Mouse (Mus musculus) embryonic fibroblast, embryonic 13.5 days (primary cell): ENCODE results near the gene Selenoo.

Experiments used
- CTCF ChIP-seq: IDR thresholded peaks from 2 replicates; pipeline ENCODE4 v1.5.1; 2011; ENCODE audit warnings: mild to moderate bottlenecking, control low read depth, low read length, moderate library complexity, borderline replicate concordance; ENCODE audit not compliant: insufficient read depth
- POLR2A ChIP-seq: IDR thresholded peaks from 2 replicates; pipeline ENCODE4 v1.6.1; 2011; ENCODE audit warnings: low read depth, mild to moderate bottlenecking, control low read depth, low read length, moderate library complexity

DNA sequence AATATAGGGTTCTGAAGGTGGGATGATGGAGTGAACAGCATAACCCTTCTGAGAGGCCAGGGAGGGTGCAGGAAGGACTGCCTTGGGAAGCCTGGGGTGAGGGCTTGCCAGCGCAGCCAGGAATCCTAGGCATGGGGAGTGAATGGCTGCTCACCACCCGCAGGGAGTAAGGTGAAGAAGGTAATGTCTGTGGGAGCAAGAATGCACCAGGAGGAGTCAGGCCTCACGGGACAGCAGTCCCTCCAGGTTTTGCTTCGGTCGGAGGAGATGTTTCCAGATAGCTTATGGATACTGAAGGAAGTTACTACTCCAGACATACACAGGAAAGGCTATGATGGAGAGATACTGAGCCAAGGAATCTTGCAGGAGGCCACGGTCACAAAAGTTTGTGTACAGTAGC is 30.1 kb upstream of the Selenoo start:
- TF ChIP-seq CTCF (no peak), POLR2A (no peak)
